Comparison of ENCODE assay signal across 13 mouse cellular contexts in the genomic region with DNA sequence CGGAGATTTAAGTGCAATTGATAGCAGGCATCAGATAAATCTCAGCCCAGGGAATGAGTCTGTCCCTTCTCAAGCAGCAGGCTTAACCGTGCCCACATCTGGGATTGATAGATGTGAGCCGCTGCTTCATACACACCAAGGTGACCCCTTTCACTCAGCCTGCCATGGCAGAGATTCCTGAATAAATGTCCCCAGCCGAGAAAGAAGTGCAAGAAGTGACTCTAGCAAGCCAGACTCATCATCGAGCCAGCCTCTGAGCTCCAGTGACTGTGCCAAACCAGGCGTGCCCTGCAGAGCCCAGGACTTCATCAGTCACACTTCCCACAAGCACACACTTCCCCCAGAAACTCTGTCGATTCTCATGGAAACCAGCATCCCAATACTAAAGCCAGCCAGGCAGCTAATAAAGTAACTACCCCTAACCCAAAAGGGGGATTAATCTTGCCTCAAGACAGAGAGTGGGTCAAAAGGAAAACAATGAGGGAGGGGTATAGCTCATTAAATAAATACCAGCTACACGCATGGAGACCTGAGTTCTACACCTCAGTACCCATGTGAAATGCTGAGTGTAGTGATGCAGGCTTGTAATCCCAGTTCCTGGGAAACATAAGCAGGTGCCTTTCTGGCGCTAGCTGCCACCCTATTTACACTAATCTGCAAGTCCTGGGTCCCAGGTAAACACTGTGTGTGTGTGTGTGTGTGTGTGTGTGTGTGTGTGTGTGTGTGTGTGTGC.
DNase-seq lines count a peak whose midpoint lies in the region; ATAC-seq and TF ChIP-seq lines count a peak whose summit lies in the region.
"Had no signal": no experiment of that assay in that cellular context is flagged by ENCODE, and none has a peak within 500 bp of the region (broad histone marks: within the 10 kb centered on the region; RNA-seq: fewer than 3 reads in every experiment).

No protein-coding gene starts in this region.

- peak; percentile 89 for ATAC-seq in kidney, embryonic 15.5 days (replicated peaks; ENCODE audit: low FRiP score)
- ATAC-seq in midbrain, postnatal 0 days (ENCODE audit: low FRiP score) = no peak
- ATAC-seq in forebrain, postnatal 0 days = no peak
- no peak for ATAC-seq in intestine, postnatal 0 days
- ATAC-seq: forebrain, embryonic 13.5 days had no signal

- WGBS in embryonic facial prominence, embryonic 10.5 days = 33% methylated on average over 9 of the region's 9 CpGs
- WGBS in kidney, embryonic 15.5 days = 17% methylated on average over 9 of the region's 9 CpGs
- WGBS in midbrain, postnatal 0 days = 39% methylated on average over 9 of the region's 9 CpGs
- WGBS in forebrain, postnatal 0 days = 38% methylated on average over 9 of the region's 9 CpGs
- WGBS in intestine, postnatal 0 days = 55% methylated on average over 9 of the region's 9 CpGs

- H3K4me1 ChIP-seq in embryonic facial prominence, embryonic 10.5 days = peaks cover 21% of the 10 kb centered on the region
- peaks cover 16% of the 10 kb centered on the region for H3K4me1 ChIP-seq in kidney, embryonic 15.5 days
- H3K4me1 ChIP-seq in midbrain, postnatal 0 days (ENCODE audit: insufficient read depth, low read length) = 0 out of 2 replicates have a peak, but pooled peaks cover 3% of the 10 kb centered on the region
- no peaks in the 10 kb centered on the region for H3K4me1 ChIP-seq in forebrain, postnatal 0 days (ENCODE audit: insufficient read depth)
- H3K4me1 ChIP-seq in intestine, postnatal 0 days (replicated peaks; ENCODE audit: control insufficient read depth, insufficient read depth, low read length) = no peaks in the 10 kb centered on the region

- intact Hi-C loops in left cerebral cortex, postnatal 4 days (cut with DNase I) = no loop called here

- no peaks in the 10 kb centered on the region for H3K36me3 ChIP-seq in embryonic facial prominence, embryonic 10.5 days (replicated peaks)
- H3K36me3 ChIP-seq in kidney, embryonic 15.5 days = no peaks in the 10 kb centered on the region
- H3K36me3 ChIP-seq in midbrain, postnatal 0 days (ENCODE audit: insufficient read depth, low read length) = no peaks in the 10 kb centered on the region
- H3K36me3 ChIP-seq in forebrain, postnatal 0 days (ENCODE audit: insufficient read depth) = no peaks in the 10 kb centered on the region
- H3K36me3 ChIP-seq in intestine, postnatal 0 days (ENCODE audit: control insufficient read depth, insufficient read depth) = no peaks in the 10 kb centered on the region
- H3K36me3 ChIP-seq: midbrain, embryonic 12.5 days had no signal

- H3K4me3 ChIP-seq in embryonic facial prominence, embryonic 10.5 days = no peak overlapping the region
- no peak overlapping the region for H3K4me3 ChIP-seq in kidney, embryonic 15.5 days (replicated peaks)
- no peak overlapping the region for H3K4me3 ChIP-seq in midbrain, postnatal 0 days (ENCODE audit: low read depth, low read length)
- H3K4me3 ChIP-seq in forebrain, postnatal 0 days (ENCODE audit: low read depth, low read length) = no peak overlapping the region
- no peak overlapping the region for H3K4me3 ChIP-seq in intestine, postnatal 0 days (ENCODE audit: low read depth, low read length)
- H3K4me3 ChIP-seq: forebrain, embryonic 13.5 days; midbrain, embryonic 12.5 days had no signal

- H3K27ac ChIP-seq in embryonic facial prominence, embryonic 10.5 days (replicated peaks) = peak overlapping the region; percentile 69
- peak overlapping the region; percentile 83 for H3K27ac ChIP-seq in kidney, embryonic 15.5 days
- no peak overlapping the region for H3K27ac ChIP-seq in midbrain, postnatal 0 days (ENCODE audit: low read depth, low read length)
- H3K27ac ChIP-seq in forebrain, postnatal 0 days (ENCODE audit: low read depth, low read length) = no peak overlapping the region
- no peak overlapping the region for H3K27ac ChIP-seq in intestine, postnatal 0 days (ENCODE audit: low read depth, low read length)
- H3K27ac ChIP-seq: forebrain, embryonic 13.5 days; midbrain, embryonic 12.5 days had no signal

- no peak for TF ChIP-seq CTCF in midbrain, postnatal 0 days (IDR thresholded peaks at IDR 0.05)
- TF ChIP-seq CTCF in forebrain, postnatal 0 days (IDR thresholded peaks at IDR 0.05; ENCODE audit: low read depth) = no peak
- TF ChIP-seq CTCF in intestine, postnatal 0 days (IDR thresholded peaks at IDR 0.05; ENCODE audit: low read depth) = no peak

- no peaks in the 10 kb centered on the region for H3K9me3 ChIP-seq in embryonic facial prominence, embryonic 10.5 days
- no peaks in the 10 kb centered on the region for H3K9me3 ChIP-seq in kidney, embryonic 15.5 days (replicated peaks)
- H3K9me3 ChIP-seq in midbrain, postnatal 0 days (ENCODE audit: low read length) = no peaks in the 10 kb centered on the region
- no peaks in the 10 kb centered on the region for H3K9me3 ChIP-seq in forebrain, postnatal 0 days (ENCODE audit: low read length)
- no peaks in the 10 kb centered on the region for H3K9me3 ChIP-seq in intestine, postnatal 0 days (ENCODE audit: control insufficient read depth)
- H3K9me3 ChIP-seq: forebrain, embryonic 13.5 days; midbrain, embryonic 12.5 days had no signal

- H3K27me3 ChIP-seq in embryonic facial prominence, embryonic 10.5 days (replicated peaks; ENCODE audit: low read depth, poor library complexity, severe bottlenecking) = no peaks in the 10 kb centered on the region
- no peaks in the 10 kb centered on the region for H3K27me3 ChIP-seq in kidney, embryonic 15.5 days
- H3K27me3 ChIP-seq in midbrain, postnatal 0 days (ENCODE audit: insufficient read depth, low read length) = no peaks in the 10 kb centered on the region
- H3K27me3 ChIP-seq in forebrain, postnatal 0 days (ENCODE audit: insufficient read depth, low read length) = no peaks in the 10 kb centered on the region
- no peaks in the 10 kb centered on the region for H3K27me3 ChIP-seq in intestine, postnatal 0 days (replicated peaks; ENCODE audit: control insufficient read depth, insufficient read depth, low read length)
- H3K27me3 ChIP-seq: forebrain, embryonic 13.5 days; midbrain, embryonic 12.5 days had no signal

- DNase-seq in left cerebral cortex, postnatal 4 days = peak; percentile 5
- no peak for DNase-seq in left cerebral cortex, adult 11 months (ENCODE audit: low spot score)
- peak; percentile 63 for DNase-seq in embryonic facial prominence, embryonic 10.5 days (ENCODE audit: low spot score)
- DNase-seq in midbrain, postnatal 0 days (ENCODE audit: low spot score) = peak; percentile 27
- DNase-seq in forebrain, postnatal 0 days = no peak
- DNase-seq in urinary bladder, postnatal 36 days (ENCODE audit: low spot score in 2 of 2) = no peak
- DNase-seq: adrenal gland, adult 2 months; lung, embryonic 14.5 days; spleen, adult 18-20 months had no signal

- no peak overlapping the region for H3K9ac ChIP-seq in kidney, embryonic 15.5 days
- no peak overlapping the region for H3K9ac ChIP-seq in midbrain, postnatal 0 days (replicated peaks; ENCODE audit: low read length, poor library complexity, severe bottlenecking)
- H3K9ac ChIP-seq in forebrain, postnatal 0 days = no peak overlapping the region
- H3K9ac ChIP-seq in intestine, postnatal 0 days (ENCODE audit: low read depth, low read length) = no peak overlapping the region
- H3K9ac ChIP-seq: forebrain, embryonic 13.5 days; lung, embryonic 14.5 days; midbrain, embryonic 12.5 days had no signal

- H3K4me2 ChIP-seq in kidney, embryonic 15.5 days = no peak overlapping the region
- H3K4me2 ChIP-seq in midbrain, postnatal 0 days (ENCODE audit: low read depth, low read length, poor library complexity, severe bottlenecking) = no peak overlapping the region
- H3K4me2 ChIP-seq in forebrain, postnatal 0 days (ENCODE audit: low read depth) = no peak overlapping the region
- H3K4me2 ChIP-seq in intestine, postnatal 0 days (replicated peaks; ENCODE audit: low read depth) = no peak overlapping the region
- H3K4me2 ChIP-seq: forebrain, embryonic 13.5 days; lung, embryonic 14.5 days; midbrain, embryonic 12.5 days had no signal

Comparison
In these comparisons a context has a peak if more than half of its experiments do, and no peak if none do; other contexts are left out.
1. DNase-seq: peak in left cerebral cortex, postnatal 4 days (single experiment), embryonic facial prominence, embryonic 10.5 days (single experiment) and midbrain, postnatal 0 days (single experiment); none in left cerebral cortex, adult 11 months (single experiment), forebrain, postnatal 0 days (single experiment) and urinary bladder, postnatal 36 days (0 of 2).
2. H3K27ac ChIP-seq: peak in embryonic facial prominence, embryonic 10.5 days (single experiment) and kidney, embryonic 15.5 days (single experiment); none in midbrain, postnatal 0 days (single experiment), forebrain, postnatal 0 days (single experiment) and intestine, postnatal 0 days (single experiment).